Mouse (Mus musculus) myocyte (in vitro differentiated cells): ENCODE measurements at regions not wholly inside any gene's neighbourhood (a gene's known extent, or its start where the extent isn't known, plus 50 kb on each side); places are given as distances from the start of the nearest gene placed in this dataset.

Source experiments
- CEBPB ChIP-seq: IDR thresholded peaks from 2 replicates; pipeline ENCODE4 v1.6.1; 2011; ENCODE audit warnings: mild to moderate bottlenecking, moderate library complexity; ENCODE audit not compliant: poor library complexity, insufficient read depth, severe bottlenecking
- E2F4 ChIP-seq: IDR thresholded peaks from one replicate; pipeline ENCODE4 v1.6.1; 2011; ENCODE audit warnings: mild to moderate bottlenecking, control low read depth, moderate library complexity; ENCODE audit not compliant: insufficient read depth
- MYOG ChIP-seq, 3 experiments: IDR thresholded peaks; one replicate each; pipeline ENCODE4 v1.6.1; 2011; ENCODE audit warnings: control low read depth in 2 of 3, low read depth in 2 of 3, mild to moderate bottlenecking in 2 of 3; ENCODE audit not compliant: insufficient read length in 2 of 3, control insufficient read depth in 1 of 3, insufficient read depth in 1 of 3
- POLR2A ChIP-seq: IDR thresholded peaks from one replicate; pipeline ENCODE4 v1.6.1; 2011; ENCODE audit warnings: low read depth, mild to moderate bottlenecking, control low read depth, moderate library complexity; ENCODE audit not compliant: insufficient read length

DNA sequence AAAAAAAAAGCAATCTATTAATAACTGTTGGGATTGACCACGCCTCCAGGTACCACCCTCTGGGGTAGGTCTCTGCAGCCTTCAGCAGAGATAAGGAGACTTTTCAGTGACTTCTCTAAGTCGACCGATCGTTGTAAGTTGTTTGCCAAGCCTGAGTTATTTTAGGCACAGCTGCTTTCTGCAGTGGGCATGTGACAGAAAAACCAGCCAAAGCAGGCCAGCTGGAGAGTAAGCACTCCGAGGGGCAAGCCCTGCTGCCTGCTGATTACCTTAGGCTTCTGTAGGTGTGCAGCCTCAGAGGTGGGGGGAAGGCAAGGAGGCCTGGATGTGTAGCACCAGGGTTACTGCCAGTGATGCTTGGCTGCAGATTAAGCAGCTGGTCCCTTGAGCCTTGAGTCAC, 246.0 kb downstream of the Cd83 start:
- peak in 2 of 3 experiments; percentile 44 to 52 for TF ChIP-seq MYOG (IDR thresholded peaks at IDR 0.05; ENCODE audit: control insufficient read depth in 1 of 3, insufficient read depth in 1 of 3, insufficient read length in 2 of 3, low read depth in 2 of 3)
- no peak for TF ChIP-seq E2F4
- TF ChIP-seq POLR2A = no peak
- TF ChIP-seq CEBPB = no peak
